Mouse (Mus musculus) neural tube, embryonic 11.5 days (tissue): ENCODE results near the gene Olfr1277. TPM values are rescaled to one million over a fixed set of nuclear protein-coding genes. Genes with fewer than 3 reads are reported as not detected.

Experiments
- ATAC-seq: fragments of 200-750 bp; cut with Nextera tagmentation; 2 replicates; pipeline ENCODE4 v1.8.0; 2017; ENCODE audit warnings: moderate number of reproducible peaks, mild to moderate bottlenecking, moderate TSS enrichment, moderate library complexity; ENCODE audit not compliant: insufficient read depth, low FRiP score, low TSS enrichment
- DNase-seq: peaks from one replicate; pipeline ENCODE4 v3.0.0-alpha.2; 2015; ENCODE audit warnings: low spot score
- H3K27ac ChIP-seq: fragments of 300-500 bp; sonication (generic); 2 replicates; pipeline ENCODE4 v1.5.1; 2014; ENCODE audit warnings: low read depth, mild to moderate bottlenecking, low read length
- H3K27me3 ChIP-seq: fragments of 300-500 bp; sonication (generic); 2 replicates; pipeline ENCODE4 v1.6.1; 2014; ENCODE audit warnings: mild to moderate bottlenecking, low read length, mixed read lengths; ENCODE audit not compliant: control insufficient read depth, insufficient read depth
- H3K36me3 ChIP-seq: fragments of 300-500 bp; sonication (generic); 2 replicates; pipeline ENCODE4 v1.6.1; 2014; ENCODE audit warnings: mild to moderate bottlenecking, low read length, moderate library complexity, mixed read lengths; ENCODE audit not compliant: control insufficient read depth, insufficient read depth
- H3K4me1 ChIP-seq: fragments of 300-500 bp; sonication (generic); 2 replicates; pipeline ENCODE4 v1.6.1; 2014; ENCODE audit warnings: low read length, mixed read lengths; ENCODE audit not compliant: control insufficient read depth, insufficient read depth
- H3K4me2 ChIP-seq: fragments of 300-500 bp; sonication (generic); 2 replicates; pipeline ENCODE4 v1.6.1; 2014; ENCODE audit warnings: low read depth, mild to moderate bottlenecking, moderate library complexity
- H3K4me3 ChIP-seq: fragments of 300-500 bp; sonication (generic); 2 replicates; pipeline ENCODE4 v1.5.1; 2014; ENCODE audit warnings: low read depth, low read length
- H3K9ac ChIP-seq: fragments of 300-500 bp; sonication (generic); 2 replicates; pipeline ENCODE4 v1.6.1; 2014; ENCODE audit warnings: mild to moderate bottlenecking, low read length
- H3K9me3 ChIP-seq: fragments of 300-500 bp; sonication (generic); 2 replicates; pipeline ENCODE4 v1.6.1; 2016; ENCODE audit warnings: low read length; ENCODE audit not compliant: control insufficient read depth
- WGBS: fragments of 180-500 bp; shearing (Covaris S2); extraction: QIAGEN DNeasy Blood & Tissue Kit; methylation state at CpG from one replicate; pipeline ENCODE4 v1.1.7; 2014; 5-methylcytosine and 5-hydroxymethylcytosine counted together
- polyA plus RNA-seq: library from polyadenylated mRNA; unstranded; fragments of >200 nt; fragmentation: Nextera tagmentation; extraction: Ambion mirVana; gene quantifications from 2 replicates; pipeline ENCODE4 v1.2.1, GENCODE M21; 2014

Olfr1277 gene
- polyA plus RNA-seq = not detected in 2 replicates

DNA sequence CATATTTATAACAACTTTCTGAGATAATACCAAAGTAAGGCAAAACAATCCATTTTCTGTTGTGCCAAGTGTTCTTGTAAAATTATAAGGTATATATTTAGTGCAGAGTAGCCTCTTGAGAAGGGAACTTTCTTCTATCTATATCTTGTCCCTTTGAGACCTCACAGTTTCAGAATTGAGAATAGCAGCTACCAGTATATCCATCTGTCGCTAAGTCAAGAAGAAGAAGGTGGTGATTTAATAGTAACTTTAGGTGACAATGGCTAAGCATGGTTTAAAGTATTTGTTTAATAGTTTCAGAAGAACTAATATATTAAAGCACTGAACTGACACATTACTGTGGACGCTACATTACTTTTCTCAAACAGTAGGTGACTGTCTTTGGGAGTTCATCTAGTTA lies at the start of gene Olfr1277:
TSS of gene Olfr1277 (minus strand) at position 101 of the 400 bp plus-strand sequence.
- WGBS = 86% methylated on average over 2 of the region's 2 CpGs

DNA sequence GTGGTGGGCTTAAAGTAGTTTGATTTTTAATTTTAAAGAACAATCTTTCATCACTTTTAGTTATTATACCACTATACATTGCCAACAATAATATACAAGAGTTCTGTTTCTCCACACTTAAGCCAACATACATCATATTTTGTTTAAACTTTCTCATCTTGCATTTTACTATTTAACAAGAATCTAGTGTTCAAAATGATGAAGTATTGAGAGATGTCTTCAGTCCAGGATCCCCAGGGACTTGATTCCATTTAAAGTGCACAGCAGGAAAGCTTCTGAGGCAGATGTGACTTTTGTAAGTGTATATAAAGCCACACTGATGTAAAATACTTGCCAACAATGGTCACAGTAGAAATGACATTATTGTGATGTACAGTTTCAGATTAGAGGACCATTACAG lies 39.8 kb upstream of the Olfr1277 start, which contains the start of gene Olfr1280:
TSS of gene Olfr1280 (plus strand) at position 301 of the 400 bp plus-strand sequence.
- no peaks in the 10 kb centered on the region for H3K9me3 ChIP-seq
- H3K4me3 ChIP-seq = no peak within 1 kb of the TSS
- no peak for ATAC-seq
- no peaks in the 10 kb centered on the region for H3K36me3 ChIP-seq
- no peak within 1 kb of the TSS for H3K27ac ChIP-seq
- no peaks in the 10 kb centered on the region for H3K4me1 ChIP-seq
- no peak within 1 kb of the TSS for H3K9ac ChIP-seq
- H3K27me3 ChIP-seq = no peaks in the 10 kb centered on the region
- H3K4me2 ChIP-seq = no peak within 1 kb of the TSS
- DNase-seq = no peak

More for the DNA sequence above, at the start of gene Olfr1277:
- H3K36me3 ChIP-seq = no peaks in the 10 kb centered on the region
- no peak within 1 kb of the TSS for H3K27ac ChIP-seq
- no peak within 1 kb of the TSS for H3K9ac ChIP-seq
- no peak for DNase-seq
- no peak within 1 kb of the TSS for H3K4me3 ChIP-seq
- ATAC-seq = no peak
- no peaks in the 10 kb centered on the region for H3K27me3 ChIP-seq
- H3K4me1 ChIP-seq = no peaks in the 10 kb centered on the region
- H3K4me2 ChIP-seq = no peak within 1 kb of the TSS
- H3K9me3 ChIP-seq = no peaks in the 10 kb centered on the region

DNA sequence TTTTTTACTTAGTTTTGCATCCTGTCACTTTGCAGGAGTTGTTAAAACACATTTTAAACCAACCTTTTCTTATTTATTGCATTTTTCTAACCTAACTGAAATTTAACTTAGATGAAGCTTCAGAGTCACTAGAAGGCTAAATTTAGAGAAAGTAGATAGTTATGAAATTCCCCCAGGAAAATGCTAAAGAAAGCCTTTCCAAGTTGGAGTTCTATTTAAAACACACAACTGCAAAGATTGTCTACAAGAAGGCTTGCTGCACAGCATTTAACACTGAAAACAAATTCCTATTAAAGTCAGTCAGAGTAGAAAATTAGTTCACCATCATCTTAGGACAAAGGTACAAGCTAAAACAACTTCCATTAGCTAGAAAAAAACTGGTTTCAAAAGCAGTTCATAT lies 26.5 kb upstream of the Olfr1277 start, which contains the start of gene Olfr1279:
TSS of gene Olfr1279 (plus strand) at position 262 of the 400 bp plus-strand sequence.
- no peaks in the 10 kb centered on the region for H3K27me3 ChIP-seq
- no peak for DNase-seq
- H3K4me3 ChIP-seq = no peak within 1 kb of the TSS
- no peak within 1 kb of the TSS for H3K27ac ChIP-seq
- ATAC-seq = no peak
- H3K9ac ChIP-seq = no peak within 1 kb of the TSS
- no peaks in the 10 kb centered on the region for H3K9me3 ChIP-seq
- no peak within 1 kb of the TSS for H3K4me2 ChIP-seq
- no peaks in the 10 kb centered on the region for H3K4me1 ChIP-seq
- H3K36me3 ChIP-seq = no peaks in the 10 kb centered on the region

DNA sequence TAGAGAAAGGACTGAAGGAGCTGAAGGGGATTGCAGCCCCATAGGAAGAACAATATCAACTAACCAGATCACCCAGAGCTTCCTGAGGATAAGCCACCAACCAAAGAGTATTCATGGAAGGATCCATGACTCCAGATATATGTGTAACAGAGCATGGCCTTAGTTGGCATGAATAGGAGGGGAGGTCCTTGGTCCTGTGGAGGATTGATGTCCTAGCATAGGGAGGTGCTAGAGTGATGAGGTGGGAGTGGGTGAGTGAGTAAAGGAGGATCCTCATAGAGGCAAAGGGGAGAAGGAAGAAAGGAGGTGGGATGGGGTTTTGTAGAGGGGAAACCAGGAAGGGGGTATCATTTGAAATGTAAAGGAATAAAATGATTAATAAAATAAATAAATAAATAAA lies 24.6 kb upstream of the Olfr1277 start:
- H3K4me2 ChIP-seq = no peak overlapping the region
- DNase-seq (no peak), ATAC-seq (no peak)
- H3K27me3 ChIP-seq = no peaks in the 10 kb centered on the region
- no peaks in the 10 kb centered on the region for H3K36me3 ChIP-seq
- no peaks in the 10 kb centered on the region for H3K9me3 ChIP-seq
- H3K4me1 ChIP-seq = no peaks in the 10 kb centered on the region
- no peak overlapping the region for H3K27ac ChIP-seq
- no peak overlapping the region for H3K4me3 ChIP-seq
- no peak overlapping the region for H3K9ac ChIP-seq

DNA sequence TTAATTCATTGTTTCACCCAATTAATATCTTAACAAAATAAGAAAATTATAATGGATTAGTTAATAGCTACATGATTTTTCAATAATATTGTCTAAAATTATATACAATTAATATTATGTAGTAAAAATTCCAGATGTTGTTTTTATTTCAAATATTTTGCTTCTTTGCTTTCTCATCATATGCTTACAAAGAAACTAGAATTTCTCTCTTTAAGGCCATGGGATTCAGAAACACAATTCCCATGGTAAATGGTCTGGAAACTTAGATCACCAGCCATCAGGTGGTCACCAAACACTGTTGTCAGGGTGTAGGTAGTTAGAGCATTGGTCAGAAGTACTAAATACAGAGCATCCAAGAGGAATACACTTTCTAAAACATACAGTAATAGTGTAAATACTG lies 15.9 kb upstream of the Olfr1277 start, which contains the start of gene Olfr1278:
TSS of gene Olfr1278 (plus strand) at position 301 of the 400 bp plus-strand sequence.
- Histone ChIP-seq H3K4me3 (no peak within 1 kb of the TSS), H3K27ac (no peak within 1 kb of the TSS), H3K9ac (no peak within 1 kb of the TSS), H3K4me1 (no peaks in the 10 kb centered on the region), H3K36me3 (no peaks in the 10 kb centered on the region), H3K27me3 (no peaks in the 10 kb centered on the region), H3K9me3 (no peaks in the 10 kb centered on the region), H3K4me2 (no peak within 1 kb of the TSS)
- no peak for DNase-seq
- no peak for ATAC-seq

DNA sequence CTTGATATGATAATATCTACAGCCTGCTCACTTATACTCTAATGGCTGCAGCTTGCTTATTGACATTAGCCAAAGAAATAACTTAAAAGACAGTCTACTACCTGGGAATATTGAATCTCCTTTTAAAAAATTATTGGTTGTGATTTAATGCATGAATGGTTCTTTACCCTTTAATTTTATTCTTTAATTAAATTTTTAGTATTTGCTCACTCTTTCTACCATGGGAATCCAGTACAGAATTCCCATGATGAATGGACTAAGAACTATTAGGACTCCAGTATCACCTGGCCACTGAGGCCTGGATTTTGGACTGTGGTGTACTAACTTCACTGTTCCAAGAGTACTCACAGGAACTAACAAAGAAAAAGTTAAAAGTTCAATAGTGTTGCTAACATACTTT lies 19.7 kb downstream of the Olfr1277 start, which contains the start of gene Olfr1276:
TSS of gene Olfr1276 (plus strand) at position 301 of the 400 bp plus-strand sequence.
- no peaks in the 10 kb centered on the region for H3K36me3 ChIP-seq
- DNase-seq = no peak

DNA sequence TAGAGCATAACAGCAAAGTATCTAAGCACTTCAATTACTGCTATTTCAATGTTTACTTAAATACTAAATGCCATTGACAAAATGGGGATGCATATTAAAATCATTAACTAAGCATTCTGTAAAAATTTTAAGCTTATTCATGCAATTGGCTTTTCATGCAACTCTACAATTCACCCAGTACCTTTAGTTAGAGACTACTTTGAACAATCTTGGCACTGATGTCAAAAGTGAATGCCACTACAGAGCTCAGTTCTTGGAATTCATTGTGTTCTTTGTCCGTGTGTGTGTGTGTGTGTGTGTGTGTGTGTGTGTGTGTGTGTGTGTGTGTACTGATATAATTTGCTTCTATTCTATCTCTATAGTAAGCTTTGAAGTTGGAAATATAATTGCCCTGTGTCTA lies 38.7 kb downstream of the Olfr1277 start, which contains the start of gene Olfr1275:
TSS of gene Olfr1275 (minus strand) at position 101 of the 400 bp plus-strand sequence.
- H3K4me2 ChIP-seq = no peak within 1 kb of the TSS
- H3K27me3 ChIP-seq = no peaks in the 10 kb centered on the region
- no peak for DNase-seq
- no peaks in the 10 kb centered on the region for H3K9me3 ChIP-seq
- ATAC-seq = no peak
- 73% methylated on average over 1 of the region's 1 CpGs for WGBS
- H3K36me3 ChIP-seq = no peaks in the 10 kb centered on the region
- no peaks in the 10 kb centered on the region for H3K4me1 ChIP-seq
- no peak within 1 kb of the TSS for H3K4me3 ChIP-seq
- H3K27ac ChIP-seq = no peak within 1 kb of the TSS
- H3K9ac ChIP-seq = no peak within 1 kb of the TSS

More for the DNA sequence above, 19.7 kb downstream of the Olfr1277 start, which contains the start of gene Olfr1276:
- ATAC-seq = no peak
- Histone ChIP-seq H3K4me2 (no peak within 1 kb of the TSS), H3K27ac (no peak within 1 kb of the TSS), H3K27me3 (no peaks in the 10 kb centered on the region), H3K9me3 (no peaks in the 10 kb centered on the region), H3K9ac (no peak within 1 kb of the TSS), H3K4me3 (no peak within 1 kb of the TSS), H3K4me1 (no peaks in the 10 kb centered on the region)

DNA sequence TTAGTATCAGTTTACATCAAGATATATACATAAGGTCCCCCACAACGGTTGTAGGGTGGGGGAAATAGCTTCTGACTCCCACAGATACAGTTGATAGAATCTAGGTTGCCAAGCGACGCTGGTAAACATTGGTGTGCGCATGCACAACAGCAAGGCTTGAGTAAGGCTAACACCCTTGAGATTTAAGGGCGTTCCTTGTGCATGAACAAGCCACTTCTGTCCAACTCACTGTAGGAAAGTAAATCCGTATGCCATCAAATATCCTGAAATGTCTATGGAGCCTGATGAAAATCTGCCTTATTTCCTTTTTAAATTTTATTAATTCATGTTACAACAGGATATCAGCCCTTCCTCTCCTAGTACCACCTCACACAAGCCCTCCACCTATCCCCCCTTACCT lies 44.4 kb downstream of the Olfr1277 start, which contains the start of gene 4930430A15Rik:
TSS of gene 4930430A15Rik (minus strand) at position 101 of the 400 bp plus-strand sequence.
- Histone ChIP-seq H3K27ac (no peak within 1 kb of the TSS), H3K9ac (no peak within 1 kb of the TSS), H3K4me2 (no peak within 1 kb of the TSS), H3K4me1 (no peaks in the 10 kb centered on the region), H3K27me3 (no peaks in the 10 kb centered on the region), H3K36me3 (no peaks in the 10 kb centered on the region), H3K4me3 (no peak within 1 kb of the TSS), H3K9me3 (no peaks in the 10 kb centered on the region)
- no peak for DNase-seq
- no peak for ATAC-seq
- WGBS = 91% methylated on average over 6 of the region's 6 CpGs
